Mouse (Mus musculus) MEL (cell line): ENCODE results near the gene Sez6.

ENCODE experiments used
- CTCF ChIP-seq, 3 experiments: IDR thresholded peaks in 2 of 3; conservative IDR thresholded peaks in 1 of 3; 2 replicates each; pipeline ENCODE4 v1.5.1; 2011 to 2012; ENCODE audit warnings: low read length in 3 of 3, low read depth in 2 of 3, mild to moderate bottlenecking in 2 of 3, improper control_type of control experiment in 1 of 3, inconsistent platforms in 1 of 3, mixed read lengths in 1 of 3, moderate library complexity in 1 of 3; ENCODE audit not compliant: control insufficient read depth in 1 of 3, insufficient read depth in 1 of 3, poor library complexity in 1 of 3, severe bottlenecking in 1 of 3
- E2F4 ChIP-seq: IDR thresholded peaks from 2 replicates; pipeline ENCODE4 v1.6.1; 2011; ENCODE audit warnings: low read depth, low read length, improper control_type of control experiment, borderline replicate concordance
- EP300 ChIP-seq, 2 experiments: IDR thresholded peaks; 2 replicates each; pipeline ENCODE4 v1.6.1; 2011; ENCODE audit warnings: improper control_type of control experiment in 2 of 2, low read length in 2 of 2, low read depth in 1 of 2, mild to moderate bottlenecking in 1 of 2
- ETS1 ChIP-seq: IDR thresholded peaks from 2 replicates; pipeline ENCODE4 v1.6.1; 2012; ENCODE audit warnings: low read depth, mild to moderate bottlenecking, inconsistent platforms, low read length, improper control_type of control experiment, moderate library complexity
- NELFE ChIP-seq: IDR thresholded peaks from 2 replicates; pipeline ENCODE4 v1.6.1; 2011; ENCODE audit warnings: low read depth, low read length, improper control_type of control experiment
- POLR2A ChIP-seq, 2 experiments: IDR thresholded peaks; 2 replicates each; pipeline ENCODE4 v1.6.1; 2011 to 2012; ENCODE audit warnings: low read length in 2 of 2, mild to moderate bottlenecking in 2 of 2, control low read depth in 1 of 2, improper control_type of control experiment in 1 of 2, low read depth in 1 of 2, moderate library complexity in 1 of 2; ENCODE audit not compliant: control insufficient read depth in 1 of 2, insufficient read depth in 1 of 2, poor library complexity in 1 of 2
- USF1 ChIP-seq: IDR thresholded peaks from 2 replicates; pipeline ENCODE4 v1.6.1; 2014; ENCODE audit warnings: low read depth, mild to moderate bottlenecking, inconsistent platforms, low read length, improper control_type of control experiment, moderate library complexity

DNA sequence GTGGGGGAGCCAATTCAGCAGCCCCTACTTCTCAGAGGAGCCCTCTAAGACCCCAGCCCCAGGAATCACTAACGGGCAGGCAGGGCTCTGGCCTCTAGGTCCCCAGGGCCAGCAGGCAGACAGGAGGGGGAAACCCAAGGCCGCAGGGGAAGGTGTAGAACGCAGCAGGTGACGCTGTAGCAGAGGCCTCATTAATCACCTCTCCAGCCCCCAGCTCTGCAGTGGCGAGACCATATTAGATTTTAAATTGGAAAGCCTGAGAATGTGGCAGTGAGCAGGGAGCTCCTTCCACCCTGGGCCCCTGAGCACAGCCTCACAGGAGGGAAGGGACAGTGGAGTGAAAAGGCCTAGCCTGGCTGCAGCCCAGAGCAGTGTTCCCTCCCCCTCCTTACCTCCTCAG lies 11.6 kb downstream of the Sez6 start:
- TF ChIP-seq USF1: no peak
- TF ChIP-seq NELFE: no peak
- TF ChIP-seq EP300 (IDR thresholded peaks at IDR 0.05; ENCODE audit: low read depth in 1 of 2, low read length in 2 of 2): no peak
- TF ChIP-seq POLR2A (IDR thresholded peaks at IDR 0.05; ENCODE audit: control insufficient read depth in 1 of 2, insufficient read depth in 1 of 2, low read depth in 1 of 2, low read length in 2 of 2, poor library complexity in 1 of 2): no peak
- no peak for TF ChIP-seq CTCF (IDR thresholded peaks at IDR 0.05 in 2 of 3, conservative IDR thresholded peaks at IDR 0.05 in 1 of 3; ENCODE audit: control insufficient read depth in 1 of 3, insufficient read depth in 1 of 3, low read depth in 2 of 3, low read length in 3 of 3, poor library complexity in 1 of 3, severe bottlenecking in 1 of 3)
- TF ChIP-seq ETS1: no peak
- no peak for TF ChIP-seq E2F4
